Mouse (Mus musculus) intestine, embryonic 15.5 days (tissue): ENCODE measurements around the gene Aip. TPM values are rescaled to one million over a fixed set of nuclear protein-coding genes. Genes with fewer than 3 reads are reported as not detected.

ENCODE experiments used
- ATAC-seq: fragments of 200-750 bp; cut with Nextera tagmentation; 2 replicates; pipeline ENCODE4 v1.8.0; 2017; ENCODE audit warnings: moderate TSS enrichment, moderate library complexity
- H3K27ac ChIP-seq: fragments of 300-500 bp; sonication (generic); 2 replicates; pipeline ENCODE4 v1.5.1; 2015; ENCODE audit warnings: mild to moderate bottlenecking, inconsistent platforms
- H3K27me3 ChIP-seq: fragments of 300-500 bp; sonication (generic); replicated peaks from 2 replicates; pipeline ENCODE4 v1.6.1; 2015; ENCODE audit warnings: inconsistent platforms
- H3K36me3 ChIP-seq: fragments of 300-500 bp; sonication (generic); 2 replicates; pipeline ENCODE4 v1.6.1; 2015; ENCODE audit warnings: inconsistent platforms
- H3K4me1 ChIP-seq: fragments of 300-500 bp; sonication (generic); replicated peaks from 2 replicates; pipeline ENCODE4 v1.6.1; 2015; ENCODE audit warnings: inconsistent platforms
- H3K4me2 ChIP-seq: fragments of 300-500 bp; sonication (generic); replicated peaks from 2 replicates; pipeline ENCODE4 v1.6.1; 2015; ENCODE audit warnings: mild to moderate bottlenecking, inconsistent platforms
- H3K4me3 ChIP-seq: fragments of 300-500 bp; sonication (generic); replicated peaks from 2 replicates; pipeline ENCODE4 v1.5.1; 2015; ENCODE audit warnings: inconsistent platforms
- H3K9ac ChIP-seq: fragments of 300-500 bp; sonication (generic); 2 replicates; pipeline ENCODE4 v1.6.1; 2015; ENCODE audit warnings: inconsistent platforms
- H3K9me3 ChIP-seq: fragments of 300-500 bp; sonication (generic); 2 replicates; pipeline ENCODE4 v1.6.1; 2016; ENCODE audit warnings: inconsistent platforms
- WGBS: fragments of 180-500 bp; shearing (Covaris S2); methylation state at CpG from one replicate; pipeline ENCODE4 v1.1.7; 2015; 5-methylcytosine and 5-hydroxymethylcytosine counted together
- polyA plus RNA-seq: library from polyadenylated mRNA; unstranded; fragments of >200 nt; fragmentation: Nextera tagmentation; extraction: Ambion mirVana; gene quantifications from 2 replicates; pipeline ENCODE4 v1.2.1, GENCODE M21; 2015

Aip gene
- polyA plus RNA-seq, 1 experiment from 2014 or later, result 75.0 TPM

DNA sequence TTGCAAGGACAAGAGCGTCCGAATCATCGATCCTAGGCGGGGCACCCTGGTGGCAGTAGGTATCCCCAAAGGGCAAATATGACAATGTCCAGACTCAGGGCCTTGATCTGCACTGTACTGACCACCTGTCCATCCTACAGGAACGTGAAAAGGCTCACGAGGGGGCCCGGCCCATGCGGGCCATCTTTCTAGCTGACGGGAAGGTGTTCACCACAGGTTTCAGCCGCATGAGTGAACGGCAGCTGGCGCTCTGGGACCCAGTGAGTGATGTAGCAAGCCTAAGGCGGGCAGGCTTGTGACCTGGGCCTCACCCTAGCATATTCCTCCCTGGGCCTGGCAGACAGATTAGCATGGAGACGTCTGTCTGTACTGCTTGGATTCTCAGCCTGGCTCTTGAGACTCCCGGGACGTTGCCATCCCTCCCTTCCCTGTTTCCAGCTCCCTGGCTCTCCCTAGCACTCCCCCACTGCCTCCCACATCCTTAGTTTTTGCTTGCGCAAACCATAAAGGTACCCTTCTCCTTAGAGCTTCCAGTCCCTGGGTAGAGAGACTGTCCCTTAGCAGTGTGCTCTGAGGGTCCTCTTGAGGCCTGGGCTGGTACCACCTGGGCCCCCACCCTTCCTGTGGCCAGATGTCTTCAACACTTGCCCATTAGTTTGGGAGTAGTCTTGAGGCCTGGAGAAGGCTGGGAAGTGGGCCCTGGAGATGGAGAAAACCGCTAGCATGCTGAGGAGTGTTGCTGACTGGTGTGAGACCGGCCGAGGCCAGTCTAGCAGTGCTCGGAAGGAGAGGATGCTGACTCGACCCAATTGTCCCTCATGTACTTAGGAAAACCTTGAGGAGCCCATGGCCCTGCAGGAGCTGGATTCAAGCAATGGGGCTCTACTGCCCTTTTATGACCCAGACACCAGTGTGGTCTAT is 25.2 kb upstream of the Aip start:
- whole genome bisulfite sequencing, result 89% methylated on average over 22 of the region's 22 CpGs
- no peak overlapping the region for H3K9ac ChIP-seq
- ATAC-seq, result no peak
- H3K36me3 ChIP-seq, result peaks cover 9% of the 10 kb centered on the region
- peaks cover 18% of the 10 kb centered on the region for H3K4me1 ChIP-seq
- no peaks in the 10 kb centered on the region for H3K27me3 ChIP-seq
- no peak overlapping the region for H3K27ac ChIP-seq
- no peak overlapping the region for H3K4me2 ChIP-seq
- no peaks in the 10 kb centered on the region for H3K9me3 ChIP-seq
- no peak overlapping the region for H3K4me3 ChIP-seq

GRCm38 (mm10) chr19:4149764-4150461 is 24.3 kb upstream of the Aip start:
- Histone ChIP-seq H3K27ac (no peak overlapping the region), H3K36me3 (peaks cover 9% of the 10 kb centered on the region), H3K4me1 (peaks cover 18% of the 10 kb centered on the region), H3K9me3 (no peaks in the 10 kb centered on the region), H3K4me2 (peak overlapping the region; percentile 82), H3K27me3 (no peaks in the 10 kb centered on the region), H3K4me3 (peak overlapping the region; percentile 91), H3K9ac (0 out of 2 replicates have a peak overlapping the region, but pooled peaks have one; percentile 91)
- ATAC-seq, result 0 out of 2 replicates have a peak, but pooled peaks have one; percentile 4
- whole genome bisulfite sequencing, result 92% methylated on average over 17 of the region's 17 CpGs

DNA sequence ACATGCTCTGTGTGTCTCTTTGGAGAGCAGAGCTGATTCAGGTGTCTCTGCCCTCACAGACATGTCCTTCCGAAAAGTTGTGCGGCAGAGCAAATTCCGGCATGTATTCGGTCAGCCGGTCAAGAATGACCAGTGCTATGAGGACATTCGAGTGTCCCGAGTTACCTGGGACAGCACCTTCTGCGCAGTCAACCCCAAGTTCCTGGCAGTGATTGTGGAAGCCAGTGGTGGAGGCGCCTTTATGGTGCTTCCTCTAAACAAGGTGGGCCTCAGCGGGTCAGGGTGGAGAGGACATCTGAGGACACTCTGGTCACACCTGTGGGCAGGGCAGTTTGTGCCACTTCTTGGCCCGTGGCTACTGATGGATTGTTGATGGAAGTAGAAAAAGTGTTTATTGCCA is 23.6 kb upstream of the Aip start:
- Histone ChIP-seq H3K4me3 (peak overlapping the region; percentile 91), H3K27me3 (no peaks in the 10 kb centered on the region), H3K4me1 (peaks cover 18% of the 10 kb centered on the region), H3K4me2 (peak overlapping the region; percentile 82), H3K9ac (peak overlapping the region; percentile 91), H3K36me3 (peaks cover 9% of the 10 kb centered on the region), H3K27ac (no peak overlapping the region; the same call in 1 of the 2 replicates), H3K9me3 (no peaks in the 10 kb centered on the region)
- 0 out of 2 replicates have a peak, but pooled peaks have one; percentile 5 for ATAC-seq
- WGBS, result 79% methylated on average over 11 of the region's 11 CpGs

DNA sequence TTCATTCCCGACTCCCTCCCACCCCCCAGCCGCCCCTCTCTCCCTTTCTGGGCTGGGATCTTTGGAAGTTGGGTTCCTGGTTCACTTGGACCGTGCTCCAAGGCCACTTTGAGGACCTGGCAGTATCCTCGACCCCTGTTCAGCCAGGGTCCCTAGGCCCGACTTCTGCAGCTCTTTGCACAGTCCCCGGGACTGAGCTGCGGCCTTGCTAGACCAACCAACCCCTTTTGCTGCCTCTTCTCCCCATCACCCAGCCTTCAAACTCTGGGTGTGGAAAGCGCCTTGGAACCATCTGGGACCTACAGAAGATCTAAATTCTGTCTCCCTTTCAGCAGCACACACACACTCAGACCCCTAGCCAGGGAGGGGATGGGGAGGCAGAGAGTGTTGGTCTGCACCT is 23.2 kb upstream of the Aip start:
- peak; percentile 55; the same call in 1 of the 2 replicates for ATAC-seq
- Histone ChIP-seq H3K4me2 (peak overlapping the region; percentile 82), H3K4me1 (peaks cover 18% of the 10 kb centered on the region), H3K4me3 (peak overlapping the region; percentile 91), H3K9me3 (no peaks in the 10 kb centered on the region), H3K27ac (peak overlapping the region; percentile 72), H3K27me3 (no peaks in the 10 kb centered on the region), H3K9ac (peak overlapping the region; percentile 91), H3K36me3 (peaks cover 9% of the 10 kb centered on the region)
- WGBS, result under 1% methylated on average over 7 of the region's 8 CpGs

DNA sequence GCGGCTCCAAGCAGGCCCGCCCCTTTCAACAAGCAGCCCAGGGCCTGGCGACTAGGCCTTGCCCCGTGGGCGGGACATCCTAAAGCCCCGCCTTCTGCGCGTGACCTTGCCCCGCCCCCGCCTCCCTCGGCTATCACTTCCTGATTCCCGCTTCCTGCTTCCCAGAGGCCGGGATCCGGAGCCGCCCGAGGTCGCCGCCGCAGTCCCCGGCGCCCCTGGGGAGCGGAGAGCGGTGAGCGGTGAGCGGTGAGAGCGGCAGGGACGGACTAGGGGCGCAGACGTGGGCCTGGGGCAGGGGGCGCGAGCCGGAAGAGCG is 22.8 kb upstream of the Aip start, which contains the start of gene Coro1b:
Gene Coro1b, plus strand, starts transcription at position 129 of the 316 bp plus-strand sequence.
- Histone ChIP-seq H3K27ac (peak within 1 kb of the TSS; percentile 72), H3K4me2 (peak within 1 kb of the TSS; percentile 82), H3K9me3 (no peaks in the 10 kb centered on the region), H3K9ac (peak within 1 kb of the TSS; percentile 91), H3K36me3 (peaks cover 9% of the 10 kb centered on the region), H3K27me3 (no peaks in the 10 kb centered on the region), H3K4me3 (peak within 1 kb of the TSS; percentile 91), H3K4me1 (peaks cover 18% of the 10 kb centered on the region)
- under 1% methylated on average over 31 of the region's 33 CpGs for WGBS
- peak; percentile 96 for ATAC-seq

DNA sequence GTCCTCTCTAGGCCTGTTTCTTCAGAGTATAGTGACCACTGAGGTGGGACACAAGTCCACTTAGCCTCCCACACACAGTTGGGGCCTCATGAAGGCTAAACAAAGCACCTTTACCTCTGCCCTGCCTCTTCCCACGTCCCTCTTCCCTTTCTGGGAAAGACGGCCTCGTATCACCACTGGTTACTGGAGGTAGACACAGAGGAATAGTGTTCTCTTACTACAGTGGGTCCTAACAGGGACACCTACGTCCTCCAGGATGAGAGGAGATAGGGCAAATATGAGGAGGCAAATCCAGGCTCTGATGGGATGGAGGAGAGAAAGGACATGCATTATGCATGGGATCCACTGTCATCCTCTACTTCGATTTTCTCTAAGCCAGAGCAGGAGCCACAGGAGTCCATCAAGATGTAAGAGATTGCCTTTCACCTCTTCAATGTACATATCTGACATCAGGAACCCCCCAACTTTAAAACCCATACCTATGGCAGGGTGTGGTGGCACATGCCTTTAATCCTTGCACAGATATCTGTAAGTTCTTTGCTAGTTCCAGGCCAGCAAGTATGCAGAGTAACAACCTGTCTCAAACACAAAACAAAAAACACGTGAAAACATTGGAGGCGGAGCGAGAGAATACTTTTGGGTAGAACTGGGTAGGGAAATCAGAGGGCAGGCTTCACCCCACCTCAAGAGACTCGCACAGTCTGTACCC is 22.3 kb upstream of the Aip start:
- 41% methylated on average over 9 of the region's 9 CpGs for WGBS
- H3K27ac ChIP-seq, result no peak overlapping the region
- peak; percentile 44; the same call in 1 of the 2 replicates for ATAC-seq

GRCm38 (mm10) chr19:4147022-4147405 is 21.4 kb upstream of the Aip start:
- Histone ChIP-seq H3K27me3 (no peaks in the 10 kb centered on the region), H3K9ac (no peak overlapping the region), H3K4me2 (no peak overlapping the region), H3K4me3 (no peak overlapping the region), H3K27ac (no peak overlapping the region), H3K36me3 (peaks cover 7% of the 10 kb centered on the region; the same call in 1 of the 2 replicates), H3K4me1 (peaks cover 18% of the 10 kb centered on the region), H3K9me3 (no peaks in the 10 kb centered on the region)
- 63% methylated on average over 3 of the region's 3 CpGs for WGBS
- no peak for ATAC-seq

More for the DNA sequence above, 22.3 kb upstream of the Aip start:
- H3K36me3 ChIP-seq, result peaks cover 9% of the 10 kb centered on the region; the same call in 1 of the 2 replicates
- H3K9me3 ChIP-seq, result no peaks in the 10 kb centered on the region
- H3K9ac ChIP-seq, result peak overlapping the region; percentile 91
- H3K4me2 ChIP-seq, result peak overlapping the region; percentile 82
- H3K4me3 ChIP-seq, result peak overlapping the region; percentile 91
- H3K27me3 ChIP-seq, result no peaks in the 10 kb centered on the region
- peaks cover 18% of the 10 kb centered on the region for H3K4me1 ChIP-seq

DNA sequence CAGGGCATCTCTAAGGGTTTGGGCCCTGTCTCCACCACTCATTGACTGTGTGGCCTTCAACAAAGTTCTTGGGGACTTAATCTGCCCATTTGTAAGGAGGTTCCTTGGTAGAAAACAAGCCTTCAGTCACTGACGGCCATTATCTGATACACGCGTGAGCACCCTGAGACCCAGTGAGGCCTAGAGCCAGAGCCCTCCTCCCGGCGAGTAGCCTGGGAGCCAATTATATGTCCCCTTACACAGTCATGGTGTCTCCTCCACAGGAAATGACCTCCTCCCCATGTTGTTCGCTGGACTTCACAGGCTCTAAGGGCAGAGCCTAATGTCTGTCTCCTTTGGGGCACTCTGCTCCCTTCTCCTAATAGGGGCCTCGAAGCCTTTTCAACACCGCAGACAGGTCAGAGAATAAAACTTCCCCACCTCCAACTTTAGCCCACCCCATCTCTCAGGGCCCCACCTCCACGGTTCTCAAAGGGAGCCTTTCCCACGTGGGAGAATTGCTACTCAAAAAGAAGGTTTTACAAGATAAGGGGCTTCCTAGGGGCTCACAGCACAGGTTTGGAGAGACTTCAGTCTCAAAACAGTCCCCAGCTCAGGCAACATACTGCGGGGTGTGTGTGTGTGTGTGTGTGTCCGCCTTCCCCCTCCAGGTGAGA is 20.8 kb upstream of the Aip start:
- Histone ChIP-seq H3K9me3 (no peaks in the 10 kb centered on the region), H3K4me2 (no peak overlapping the region), H3K27me3 (no peaks in the 10 kb centered on the region), H3K27ac (no peak overlapping the region), H3K36me3 (peaks cover 7% of the 10 kb centered on the region; the same call in 1 of the 2 replicates), H3K4me3 (no peak overlapping the region), H3K4me1 (peaks cover 18% of the 10 kb centered on the region), H3K9ac (no peak overlapping the region)
- 65% methylated on average over 12 of the region's 12 CpGs for WGBS
- ATAC-seq, result no peak

- H3K4me2 ChIP-seq, result no peak overlapping the region
- no peak overlapping the region for H3K4me3 ChIP-seq
- H3K9me3 ChIP-seq, result no peaks in the 10 kb centered on the region
- H3K36me3 ChIP-seq, result peaks cover 4% of the 10 kb centered on the region; the same call in 1 of the 2 replicates
- H3K27me3 ChIP-seq, result no peaks in the 10 kb centered on the region
- WGBS, result 86% methylated on average over 5 of the region's 5 CpGs
- no peak overlapping the region for H3K27ac ChIP-seq
- ATAC-seq, result no peak
- H3K9ac ChIP-seq, result no peak overlapping the region
- peaks cover 18% of the 10 kb centered on the region for H3K4me1 ChIP-seq
These were observed 20.3 kb upstream of the Aip start for GRCm38 (mm10) chr19:4145936-4146335.

DNA sequence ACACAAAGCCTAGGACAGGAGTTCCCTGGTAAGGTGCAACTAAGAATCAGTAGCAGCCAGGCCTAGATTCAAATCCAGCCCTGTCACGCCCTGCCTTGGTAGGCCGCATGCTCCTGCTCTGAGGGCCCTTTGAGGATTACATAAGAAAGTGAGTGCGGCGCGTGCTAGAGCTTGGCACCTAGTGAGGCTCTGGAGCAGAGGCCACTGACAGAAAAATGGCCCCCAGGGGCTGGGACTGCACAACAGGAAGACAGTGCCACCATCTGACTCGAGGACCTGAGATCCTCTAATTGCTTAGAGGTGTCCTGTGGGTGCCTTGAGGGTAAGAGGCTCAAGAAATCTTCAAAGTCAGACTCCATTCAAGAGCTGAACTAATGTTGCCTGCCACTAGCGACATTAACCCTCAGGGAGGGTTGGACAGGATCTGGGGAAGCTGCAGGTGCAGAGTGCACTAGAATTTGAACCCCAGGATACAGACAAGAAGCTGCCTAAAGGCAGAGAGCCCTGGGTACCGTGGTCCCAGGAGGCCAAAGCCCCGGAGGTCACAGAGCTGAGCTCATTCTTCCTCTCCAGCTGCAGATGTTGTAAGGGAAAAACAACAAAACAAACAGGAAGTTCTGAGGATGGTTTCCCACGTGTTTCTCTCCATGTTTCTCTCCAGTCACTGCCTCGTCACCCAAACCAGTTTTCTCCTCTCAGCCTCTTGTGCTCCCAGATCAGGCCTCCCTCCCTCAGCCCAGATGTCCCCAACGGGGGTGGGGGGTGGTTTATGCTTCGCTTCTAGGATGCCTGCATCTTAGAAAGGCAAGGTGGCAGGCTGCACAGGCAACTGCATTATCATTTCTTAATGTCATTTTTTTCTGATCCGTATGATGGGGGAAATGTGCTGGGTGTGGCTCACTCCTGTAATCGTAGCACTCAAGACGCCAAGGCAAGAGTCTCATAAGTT is 19.2 kb upstream of the Aip start:
- Histone ChIP-seq H3K9me3 (no peaks in the 10 kb centered on the region), H3K36me3 (no peaks in the 10 kb centered on the region), H3K4me1 (peaks cover 15% of the 10 kb centered on the region), H3K9ac (no peak overlapping the region), H3K4me3 (no peak overlapping the region), H3K27me3 (no peaks in the 10 kb centered on the region), H3K4me2 (no peak overlapping the region), H3K27ac (no peak overlapping the region)
- 76% methylated on average over 16 of the region's 16 CpGs for WGBS
- ATAC-seq, result no peak
